Mouse (Mus musculus) heart, postnatal 0 days (tissue): ENCODE data around the gene Bmpr1a.

Source experiments
- CTCF ChIP-seq: IDR thresholded peaks from 2 replicates; pipeline ENCODE4 v1.5.1; 2016; ENCODE audit warnings: antibody characterized with exemption, control low read depth, low read depth
- EP300 ChIP-seq: IDR thresholded peaks from 2 replicates; pipeline ENCODE4 v1.6.1; 2016; ENCODE audit warnings: antibody characterized with exemption, low read depth

DNA sequence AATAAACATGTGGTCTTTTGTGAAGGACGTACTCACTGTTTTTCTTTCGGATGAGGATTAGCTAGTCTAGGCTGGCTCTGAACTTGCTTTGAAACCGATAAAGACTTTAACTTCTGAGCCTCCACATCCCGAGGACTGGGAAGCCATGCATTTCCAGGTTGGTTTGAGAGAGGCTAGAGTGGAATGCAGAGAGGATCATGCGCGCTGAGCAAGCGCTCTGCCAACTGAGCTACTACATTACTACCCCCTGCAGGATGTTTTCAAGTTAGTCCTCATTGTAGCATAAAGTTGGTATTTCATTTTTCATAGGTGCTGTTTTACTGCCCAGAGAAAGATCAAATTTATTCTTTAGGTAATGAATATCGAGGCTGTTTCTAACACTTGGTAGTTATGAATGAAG lies 17.0 kb downstream of the Bmpr1a start:
- TF ChIP-seq CTCF (peak; percentile 42), EP300 (no peak)
